Mouse (Mus musculus) right cerebral cortex, adult 18-20 months (tissue): ENCODE results near the gene Stat4.

Experiments used
- DNase-seq: peaks from one replicate; pipeline ENCODE4 v3.0.0; 2022; ENCODE audit warnings: mixed read lengths

Stat4 gene

DNA sequence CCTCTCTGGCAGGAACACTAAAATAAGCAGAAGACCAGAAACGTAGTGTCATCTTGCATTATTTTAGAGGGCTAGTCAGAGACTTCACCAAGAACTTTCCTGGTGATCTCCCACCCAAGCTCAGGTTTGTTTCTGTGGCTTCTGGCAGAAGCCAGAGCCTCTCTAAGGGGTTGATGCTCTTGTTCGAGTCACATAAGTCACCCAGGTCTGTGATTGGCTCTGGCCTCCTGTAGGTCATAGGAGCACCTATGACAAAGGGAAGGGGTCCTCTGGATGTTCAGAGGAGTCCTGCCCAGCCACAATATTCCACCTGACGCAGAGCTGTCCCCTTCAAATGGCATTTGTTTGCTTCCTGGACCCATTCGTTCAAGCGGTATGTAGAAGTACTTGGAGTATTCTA lies at the start of gene Stat4:
TSS of gene Stat4 (plus strand) at position 301 of the 400 bp plus-strand sequence.
- DNase-seq, result no peak

DNA sequence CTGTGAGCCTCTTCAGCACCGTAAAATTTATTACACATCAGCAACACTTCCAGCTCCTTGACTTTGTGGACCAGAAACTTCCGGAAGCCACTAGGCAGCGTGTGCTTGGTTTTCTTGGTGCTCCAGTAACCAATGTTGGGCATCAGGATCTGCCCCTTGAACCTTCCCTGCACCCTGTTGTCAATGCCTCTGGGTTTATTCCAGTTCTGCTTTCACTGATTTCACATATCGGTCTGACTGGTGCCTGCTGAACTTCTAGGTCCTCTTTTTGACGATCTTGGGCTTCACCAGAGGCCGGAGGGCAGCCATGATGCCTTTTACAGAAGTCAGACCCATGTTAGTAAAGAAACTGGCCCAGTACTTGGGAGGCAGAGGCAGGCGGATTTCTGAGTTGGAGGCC lies 48.6 kb upstream of the Stat4 start:
- DNase-seq, result no peak

- DNase-seq, result peak; percentile 42
These were observed 42.2 kb upstream of the Stat4 start for GRCm38 (mm10) chr1:51944755-51945154.

DNA sequence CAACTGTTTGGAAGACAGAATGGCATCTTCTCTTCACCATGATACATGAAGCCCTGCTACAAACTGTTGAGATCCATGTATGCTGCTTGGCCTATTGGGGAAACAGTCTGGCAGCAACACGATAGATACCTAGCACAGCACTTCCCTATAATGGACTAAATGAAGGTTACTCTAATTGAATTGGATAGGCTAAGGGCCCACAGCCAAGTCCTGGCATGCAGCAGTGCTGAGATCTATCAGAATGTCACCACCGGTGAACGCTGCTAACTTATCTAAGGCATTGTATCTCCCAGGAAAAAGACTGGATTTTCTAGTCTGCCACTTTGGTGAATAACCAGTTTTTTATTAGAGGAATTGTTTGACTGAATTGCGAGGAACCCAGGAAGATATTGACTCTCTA lies 39.8 kb upstream of the Stat4 start:
- no peak for DNase-seq

DNA sequence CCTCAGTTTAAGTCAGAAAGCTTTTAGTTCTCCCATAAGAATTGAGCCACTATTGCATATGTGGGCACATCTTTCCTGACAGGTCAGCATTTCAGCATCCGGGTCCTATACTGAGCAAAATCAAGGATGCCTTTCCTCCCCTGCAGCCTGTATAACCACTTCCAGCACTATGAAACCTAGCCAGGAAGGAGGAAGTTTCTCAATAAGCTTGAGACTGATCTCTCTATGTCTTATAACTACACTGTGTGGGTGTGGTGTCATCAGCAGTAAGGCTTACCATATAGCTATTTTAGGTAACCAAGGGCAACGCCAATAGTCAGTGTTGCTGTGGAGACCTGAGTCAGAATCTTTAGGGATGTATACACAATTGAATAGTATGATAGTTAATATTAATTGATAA lies 22.3 kb upstream of the Stat4 start:
- DNase-seq, result no peak

GRCm38 (mm10) chr1:51968994-51969393 lies 18.0 kb upstream of the Stat4 start:
- no peak for DNase-seq

- DNase-seq, result no peak
These were observed 16.8 kb upstream of the Stat4 start for GRCm38 (mm10) chr1:51970182-51970581.

- no peak for DNase-seq
These were observed 11.4 kb upstream of the Stat4 start for GRCm38 (mm10) chr1:51975589-51975988.

DNA sequence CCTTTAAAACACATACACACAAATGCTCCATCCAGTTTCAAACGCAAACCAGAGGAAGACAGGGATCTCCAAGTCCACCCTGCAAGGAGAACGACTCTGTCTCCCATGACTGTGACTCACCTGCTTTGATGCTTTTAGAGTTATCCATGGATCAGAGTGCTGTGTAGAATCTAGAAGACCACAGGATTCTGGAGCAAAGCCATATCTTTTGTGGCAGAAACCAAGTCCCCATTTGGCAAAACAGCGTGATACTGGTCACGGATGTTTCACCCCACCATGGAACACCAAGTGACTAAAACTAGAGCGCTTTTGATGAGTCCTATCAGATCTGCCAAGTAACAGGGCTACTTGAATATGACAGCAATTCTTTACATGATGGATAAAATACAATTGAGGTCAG lies 7.9 kb upstream of the Stat4 start:
- no peak for DNase-seq

DNA sequence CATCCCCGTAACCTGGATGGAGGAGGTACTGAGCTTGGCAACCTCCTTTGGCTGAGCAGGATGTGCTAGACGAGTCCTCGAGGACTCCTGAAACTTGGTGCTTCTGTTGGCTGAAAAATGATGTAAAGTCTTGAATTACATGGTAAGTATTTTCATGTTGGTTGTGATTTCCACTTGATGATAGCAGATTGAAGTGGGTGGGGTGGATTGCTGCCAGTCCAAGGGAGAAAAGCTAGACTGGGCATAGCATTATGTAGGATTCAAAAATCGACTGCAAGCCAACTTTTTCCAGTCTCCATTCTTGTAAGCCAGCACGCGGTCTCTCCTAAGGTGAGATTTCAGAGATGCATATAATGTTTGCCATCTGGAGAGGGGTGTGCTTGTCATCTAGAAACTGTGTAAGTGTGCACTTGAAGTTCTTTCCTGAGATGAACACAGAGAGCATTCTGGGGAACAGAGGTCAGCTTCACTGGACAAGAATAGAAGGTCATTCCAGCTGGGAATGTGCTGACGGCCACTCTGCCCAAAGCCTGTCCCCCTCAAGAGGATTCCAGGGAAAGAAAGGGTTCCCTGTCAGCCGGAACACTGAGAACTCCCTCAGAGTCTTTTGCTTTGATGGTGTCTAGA lies 5.1 kb downstream of the Stat4 start:
- DNase-seq, result peak; percentile 70

DNA sequence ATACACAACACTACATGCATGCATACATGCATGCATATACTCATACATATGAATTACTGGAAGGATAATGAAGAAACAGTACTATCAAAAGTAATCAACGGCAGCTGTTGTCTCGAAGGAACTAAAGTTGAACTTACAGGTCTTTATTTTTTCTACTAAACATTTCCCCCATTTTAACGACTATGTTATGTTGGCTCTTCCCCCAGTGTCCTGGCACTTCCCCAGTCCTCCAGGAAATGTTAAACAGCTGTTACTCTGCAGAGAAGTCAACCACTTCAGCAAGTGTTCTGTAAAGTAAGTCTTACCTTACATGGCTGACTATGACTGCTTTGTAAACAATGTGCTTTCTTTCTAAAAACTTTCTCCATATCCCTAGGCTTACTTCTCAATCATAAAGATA lies 9.1 kb downstream of the Stat4 start:
- DNase-seq, result no peak

GRCm38 (mm10) chr1:51996751-51997659 lies 10.1 kb downstream of the Stat4 start:
- no peak for DNase-seq

DNA sequence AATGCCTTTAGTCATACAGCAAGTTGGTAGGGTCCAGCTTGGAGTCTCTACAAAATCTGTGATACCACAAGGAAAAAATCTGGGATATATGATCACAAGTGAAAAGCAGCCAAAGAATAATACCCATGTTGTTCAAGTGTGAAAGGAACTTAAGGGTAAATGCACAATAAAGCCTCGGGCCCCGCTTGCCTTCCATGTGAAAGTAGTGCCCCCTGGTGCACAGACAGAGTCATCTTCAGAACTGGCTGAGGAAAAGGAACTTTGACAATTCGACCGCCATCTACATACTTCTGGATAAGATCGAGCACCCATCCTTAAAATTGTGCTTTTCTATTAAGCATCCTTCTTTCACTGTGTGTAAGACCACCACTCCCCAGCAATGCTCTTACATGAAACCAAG lies 11.6 kb downstream of the Stat4 start:
- peak; percentile 33 for DNase-seq

DNA sequence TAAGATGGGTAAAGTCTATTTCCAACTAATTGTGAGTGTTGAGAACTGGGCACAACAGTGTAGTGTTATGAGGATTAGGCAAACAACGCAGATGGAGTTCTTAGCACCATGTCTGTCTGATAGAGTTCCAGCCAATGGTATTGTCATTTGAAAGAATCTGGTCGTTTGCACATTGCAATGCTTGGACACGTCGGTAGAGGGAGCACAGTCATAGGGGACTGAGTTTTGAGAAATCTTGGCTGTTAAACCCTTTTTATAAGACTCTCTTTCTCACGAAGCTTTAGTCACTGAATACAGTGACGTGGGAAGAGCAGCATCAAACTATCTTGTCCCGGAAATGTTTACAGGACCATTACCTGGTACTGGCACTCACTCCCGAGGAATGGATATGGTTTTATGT lies 17.1 kb downstream of the Stat4 start:
- peak; percentile 64 for DNase-seq

- no peak for DNase-seq
These were observed 21.5 kb downstream of the Stat4 start for GRCm38 (mm10) chr1:52008443-52008842.

GRCm38 (mm10) chr1:52008947-52009346 lies 22.0 kb downstream of the Stat4 start:
- DNase-seq, result no peak

DNA sequence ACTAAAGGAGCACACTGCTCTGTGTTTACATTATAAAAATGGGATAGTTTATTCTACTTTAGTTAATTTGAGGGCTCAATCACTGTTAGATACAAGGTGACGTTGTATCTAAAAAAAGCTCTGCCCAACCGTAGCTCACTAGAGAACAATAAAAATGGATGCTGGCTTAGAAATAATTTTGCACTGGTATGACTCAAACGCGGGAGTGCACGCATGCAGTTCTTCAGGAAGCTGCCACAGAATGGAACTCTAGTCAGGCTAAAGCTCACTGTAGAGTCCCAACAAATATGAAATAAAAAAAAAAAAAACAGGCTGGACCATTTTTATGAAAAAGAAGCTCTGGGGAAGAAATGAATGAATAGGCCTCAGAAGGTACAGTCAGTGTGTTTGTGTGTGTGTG lies 23.8 kb downstream of the Stat4 start:
- DNase-seq, result no peak

GRCm38 (mm10) chr1:52011227-52011626 lies 24.3 kb downstream of the Stat4 start:
- no peak for DNase-seq

- no peak for DNase-seq
These were observed 25.3 kb downstream of the Stat4 start for GRCm38 (mm10) chr1:52012231-52012630.

GRCm38 (mm10) chr1:52012757-52013156 lies 25.8 kb downstream of the Stat4 start:
- no peak for DNase-seq

- DNase-seq, result no peak
These were observed 32.7 kb downstream of the Stat4 start for GRCm38 (mm10) chr1:52019621-52020020.

- no peak for DNase-seq
These were observed 35.2 kb downstream of the Stat4 start for GRCm38 (mm10) chr1:52021936-52022725.

DNA sequence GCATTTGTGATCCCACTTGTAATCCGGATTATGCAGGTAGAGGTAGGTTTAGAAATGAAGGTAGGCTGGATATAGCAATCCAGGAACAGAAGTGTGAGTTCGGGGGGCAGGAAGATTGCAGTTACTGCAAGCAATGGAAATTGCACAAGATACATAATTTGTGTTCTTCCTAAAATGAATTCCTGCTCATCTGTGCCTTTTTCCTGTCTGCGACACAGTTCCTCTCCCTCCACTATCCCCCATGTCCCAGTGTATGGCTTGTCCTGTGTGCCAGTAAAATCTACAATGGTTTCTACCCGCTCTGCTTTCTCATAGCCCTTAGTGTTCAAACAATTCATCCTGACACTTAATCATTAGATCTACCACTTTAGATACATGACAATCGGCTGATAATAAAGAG lies 41.7 kb downstream of the Stat4 start:
- no peak for DNase-seq
